Mouse (Mus musculus) stomach, embryonic 15.5 days (tissue): Measurements from ENCODE around the gene Ctnna2. TPM values are rescaled to one million over a fixed set of nuclear protein-coding genes. Genes with fewer than 3 reads are reported as not detected.
A peak's percentile ranks its signal among the peaks of the same experiment; 100 is the strongest.

Experiments
- ATAC-seq: fragments of 200-750 bp; cut with Nextera tagmentation; 2 replicates; pipeline ENCODE4 v1.8.0; 2017; ENCODE audit warnings: low read depth, moderate number of reproducible peaks, moderate TSS enrichment; ENCODE audit not compliant: insufficient read depth, low FRiP score
- H3K27ac ChIP-seq: fragments of 300-500 bp; sonication (generic); 2 replicates; pipeline ENCODE4 v1.5.1; 2015; ENCODE audit warnings: mild to moderate bottlenecking, inconsistent platforms
- H3K27me3 ChIP-seq: fragments of 300-500 bp; sonication (generic); replicated peaks from 2 replicates; pipeline ENCODE4 v1.6.1; 2015; ENCODE audit warnings: inconsistent platforms
- H3K36me3 ChIP-seq: fragments of 300-500 bp; sonication (generic); 2 replicates; pipeline ENCODE4 v1.6.1; 2015; ENCODE audit warnings: inconsistent platforms
- H3K4me1 ChIP-seq: fragments of 300-500 bp; sonication (generic); 2 replicates; pipeline ENCODE4 v1.6.1; 2015; ENCODE audit warnings: inconsistent platforms
- H3K4me2 ChIP-seq: fragments of 300-500 bp; sonication (generic); 2 replicates; pipeline ENCODE4 v1.6.1; 2015; ENCODE audit warnings: mild to moderate bottlenecking, inconsistent platforms
- H3K4me3 ChIP-seq: fragments of 300-500 bp; sonication (generic); replicated peaks from 2 replicates; pipeline ENCODE4 v1.5.1; 2015; ENCODE audit warnings: inconsistent platforms
- H3K9ac ChIP-seq: fragments of 300-500 bp; sonication (generic); 2 replicates; pipeline ENCODE4 v1.6.1; 2015; ENCODE audit warnings: inconsistent platforms
- H3K9me3 ChIP-seq: fragments of 300-500 bp; sonication (generic); 2 replicates; pipeline ENCODE4 v1.6.1; 2016; ENCODE audit warnings: inconsistent platforms
- WGBS: fragments of 180-500 bp; shearing (Covaris S2); methylation state at CpG from one replicate; pipeline ENCODE4 v1.1.7; 2015; 5-methylcytosine and 5-hydroxymethylcytosine counted together
- polyA plus RNA-seq: library from polyadenylated mRNA; unstranded; fragments of >200 nt; fragmentation: Nextera tagmentation; extraction: Ambion mirVana; gene quantifications from 2 replicates; pipeline ENCODE4 v1.2.1, GENCODE M21; 2015

The Ctnna2 gene
- 7.2 and 7.5 TPM in 2 replicates for polyA plus RNA-seq

- 0 out of 2 replicates have a peak, but pooled peaks cover 6% of the 10 kb centered on the region for H3K4me1 ChIP-seq
- no peaks in the 10 kb centered on the region for H3K36me3 ChIP-seq
- peak within 1 kb of the TSS; percentile 46 for H3K4me3 ChIP-seq
- no peaks in the 10 kb centered on the region for H3K27me3 ChIP-seq
- H3K4me2 ChIP-seq, result peak within 1 kb of the TSS; percentile 85
- WGBS, result under 1% methylated on average over 51 of the region's 58 CpGs
- H3K9me3 ChIP-seq, result no peaks in the 10 kb centered on the region
- peak; percentile 91 for ATAC-seq
- no peak within 1 kb of the TSS for H3K27ac ChIP-seq
- no peak within 1 kb of the TSS for H3K9ac ChIP-seq
Measured at GRCm38 (mm10) chr6:77979241-77979961, at the start of gene Ctnna2. Gene Ctnna2, minus strand, starts transcription at chr6:77979699.

GRCm38 (mm10) chr6:77980137-77981052 lies 896 bp upstream of the Ctnna2 start:
- H3K9ac ChIP-seq, result no peak overlapping the region
- 18% methylated on average over 15 of the region's 15 CpGs for WGBS
- H3K4me1 ChIP-seq, result 0 out of 2 replicates have a peak, but pooled peaks cover 6% of the 10 kb centered on the region
- peak overlapping the region; percentile 85 for H3K4me2 ChIP-seq
- H3K27me3 ChIP-seq, result no peaks in the 10 kb centered on the region
- H3K27ac ChIP-seq, result no peak overlapping the region
- H3K4me3 ChIP-seq, result peak overlapping the region; percentile 46
- H3K36me3 ChIP-seq, result no peaks in the 10 kb centered on the region
- no peak for ATAC-seq
- H3K9me3 ChIP-seq, result no peaks in the 10 kb centered on the region

- WGBS, result 21% methylated on average over 10 of the region's 10 CpGs
- Histone ChIP-seq H3K4me2 (peak overlapping the region; percentile 85), H3K9ac (no peak overlapping the region), H3K36me3 (no peaks in the 10 kb centered on the region), H3K4me1 (0 out of 2 replicates have a peak, but pooled peaks cover 6% of the 10 kb centered on the region), H3K4me3 (peak overlapping the region; percentile 46), H3K9me3 (no peaks in the 10 kb centered on the region), H3K27me3 (no peaks in the 10 kb centered on the region), H3K27ac (no peak overlapping the region)
- ATAC-seq, result no peak
Measured at GRCm38 (mm10) chr6:77978476-77979240, 841 bp downstream of the Ctnna2 start.

- no peaks in the 10 kb centered on the region for H3K9me3 ChIP-seq
- no peaks in the 10 kb centered on the region for H3K4me1 ChIP-seq
- H3K9ac ChIP-seq, result no peak overlapping the region
- no peaks in the 10 kb centered on the region for H3K36me3 ChIP-seq
- H3K27me3 ChIP-seq, result no peaks in the 10 kb centered on the region
- no peak for ATAC-seq
- 66% methylated on average over 10 of the region's 10 CpGs for WGBS
- no peak overlapping the region for H3K4me3 ChIP-seq
- H3K27ac ChIP-seq, result no peak overlapping the region
- H3K4me2 ChIP-seq, result no peak overlapping the region
Measured at GRCm38 (mm10) chr6:77970545-77971242, 8.8 kb downstream of the Ctnna2 start.

- 40% methylated on average over 4 of the region's 4 CpGs for WGBS
- Histone ChIP-seq H3K36me3 (no peaks in the 10 kb centered on the region), H3K27ac (no peak overlapping the region), H3K9ac (no peak overlapping the region), H3K4me3 (no peak overlapping the region), H3K4me1 (no peaks in the 10 kb centered on the region), H3K9me3 (no peaks in the 10 kb centered on the region), H3K4me2 (no peak overlapping the region), H3K27me3 (no peaks in the 10 kb centered on the region)
- no peak for ATAC-seq
Measured at GRCm38 (mm10) chr6:77969774-77970173, 9.7 kb downstream of the Ctnna2 start.

- no peaks in the 10 kb centered on the region for H3K9me3 ChIP-seq
- no peak overlapping the region for H3K4me3 ChIP-seq
- no peak overlapping the region for H3K4me2 ChIP-seq
- 73% methylated on average over 1 of the region's 1 CpGs for WGBS
- no peak for ATAC-seq
- H3K27ac ChIP-seq, result no peak overlapping the region
- H3K27me3 ChIP-seq, result no peaks in the 10 kb centered on the region
- H3K4me1 ChIP-seq, result no peaks in the 10 kb centered on the region
- no peaks in the 10 kb centered on the region for H3K36me3 ChIP-seq
- H3K9ac ChIP-seq, result no peak overlapping the region
Measured at GRCm38 (mm10) chr6:77962011-77962410, 17.5 kb downstream of the Ctnna2 start.

DNA sequence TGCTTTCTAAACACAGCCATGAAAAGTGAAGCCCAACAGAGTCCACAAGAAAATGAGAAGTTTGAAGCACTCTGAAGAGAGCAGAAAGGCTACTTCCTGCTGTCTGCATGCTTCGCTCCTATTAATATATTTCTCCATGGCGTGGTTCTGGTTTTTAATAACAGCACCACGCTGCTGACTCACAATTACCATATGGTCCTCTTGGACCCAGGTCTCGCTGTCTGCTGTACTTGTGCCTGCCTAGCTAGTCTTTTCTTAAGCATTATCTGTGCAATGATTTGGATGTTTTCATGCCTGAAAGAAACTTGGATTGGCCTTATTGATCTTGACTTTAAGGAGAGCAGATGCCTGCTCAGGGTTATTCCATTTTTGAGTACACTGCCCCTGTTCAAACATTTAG lies 28.2 kb downstream of the Ctnna2 start:
- no peak overlapping the region for H3K9ac ChIP-seq
- no peak overlapping the region for H3K27ac ChIP-seq
- no peaks in the 10 kb centered on the region for H3K27me3 ChIP-seq
- no peak for ATAC-seq
- 55% methylated on average over 4 of the region's 4 CpGs for WGBS
- H3K4me2 ChIP-seq, result no peak overlapping the region
- H3K4me3 ChIP-seq, result no peak overlapping the region
- H3K4me1 ChIP-seq, result no peaks in the 10 kb centered on the region
- no peaks in the 10 kb centered on the region for H3K36me3 ChIP-seq
- no peaks in the 10 kb centered on the region for H3K9me3 ChIP-seq

DNA sequence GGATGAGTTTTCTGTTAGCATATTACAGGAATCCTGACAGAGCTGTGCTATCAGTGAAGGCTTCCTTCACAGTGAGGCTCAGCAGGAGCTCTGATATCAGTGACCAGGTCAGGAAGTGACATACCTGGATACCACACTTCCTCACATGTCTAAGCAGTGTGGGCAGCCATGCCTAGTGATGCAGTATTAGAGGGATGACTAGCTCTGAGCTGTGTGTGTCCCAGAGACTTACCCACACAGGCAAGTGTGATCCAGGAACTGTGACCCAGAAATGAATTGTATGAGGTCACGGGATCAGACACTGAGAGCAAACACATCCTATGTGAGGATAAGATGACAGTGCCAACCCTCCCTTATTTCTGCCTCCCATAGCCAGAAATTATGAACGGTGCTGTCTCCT lies 28.8 kb downstream of the Ctnna2 start:
- H3K27ac ChIP-seq, result no peak overlapping the region
- H3K4me3 ChIP-seq, result no peak overlapping the region
- H3K4me2 ChIP-seq, result no peak overlapping the region
- no peaks in the 10 kb centered on the region for H3K4me1 ChIP-seq
- 54% methylated on average over 2 of the region's 2 CpGs for WGBS
- H3K27me3 ChIP-seq, result no peaks in the 10 kb centered on the region
- H3K9me3 ChIP-seq, result no peaks in the 10 kb centered on the region
- H3K36me3 ChIP-seq, result no peaks in the 10 kb centered on the region
- ATAC-seq, result no peak
- no peak overlapping the region for H3K9ac ChIP-seq

GRCm38 (mm10) chr6:77929375-77929774 lies 50.1 kb downstream of the Ctnna2 start:
- Histone ChIP-seq H3K4me3 (no peak overlapping the region), H3K9me3 (no peaks in the 10 kb centered on the region), H3K36me3 (no peaks in the 10 kb centered on the region), H3K4me2 (no peak overlapping the region), H3K9ac (no peak overlapping the region), H3K4me1 (no peaks in the 10 kb centered on the region), H3K27me3 (no peaks in the 10 kb centered on the region), H3K27ac (no peak overlapping the region)
- ATAC-seq, result no peak
- 80% methylated on average over 3 of the region's 3 CpGs for WGBS

DNA sequence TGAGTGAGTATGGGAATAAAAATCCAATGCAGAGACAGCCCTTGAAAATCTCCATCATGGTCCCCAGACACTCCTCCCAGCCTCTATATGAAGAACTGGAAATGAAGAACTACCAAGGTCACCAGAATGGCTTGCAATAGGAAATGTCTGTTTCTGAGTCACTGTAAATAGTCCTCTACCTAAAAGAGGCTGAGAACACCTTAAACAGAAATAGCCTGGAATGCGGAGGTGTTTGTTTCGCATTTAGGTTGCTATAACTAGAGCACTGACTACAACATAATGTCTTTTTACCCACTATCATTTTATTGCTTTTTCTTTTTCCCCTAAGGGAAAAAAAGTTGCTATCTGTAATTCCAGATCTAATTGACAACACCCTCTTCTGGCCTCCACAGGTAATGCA lies 106.3 kb downstream of the Ctnna2 start:
- Histone ChIP-seq H3K4me3 (no peak overlapping the region), H3K27ac (no peak overlapping the region), H3K4me2 (no peak overlapping the region), H3K27me3 (no peaks in the 10 kb centered on the region), H3K9ac (no peak overlapping the region), H3K4me1 (no peaks in the 10 kb centered on the region), H3K9me3 (no peaks in the 10 kb centered on the region), H3K36me3 (no peaks in the 10 kb centered on the region)
- ATAC-seq, result no peak
- 95% methylated on average over 2 of the region's 2 CpGs for WGBS

DNA sequence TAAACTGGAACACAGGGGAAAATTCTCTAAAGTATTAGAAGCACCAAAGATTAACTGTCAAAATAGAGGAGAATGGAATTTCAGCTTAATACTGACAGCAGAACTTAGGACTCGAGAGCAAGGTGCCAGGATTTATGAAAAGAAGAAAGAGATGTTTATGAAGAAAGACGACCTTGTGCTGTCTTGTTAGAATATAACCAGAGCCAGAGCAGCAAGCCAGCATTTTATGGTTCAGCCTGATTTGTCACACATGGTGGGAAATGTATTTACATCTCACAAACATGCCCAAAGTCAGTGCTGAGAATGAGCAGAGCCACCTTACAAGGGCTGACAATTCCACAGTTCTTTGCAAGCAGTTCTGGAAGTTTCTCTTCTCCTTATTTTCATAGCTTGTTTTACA lies 110.2 kb downstream of the Ctnna2 start:
- no peak overlapping the region for H3K9ac ChIP-seq
- H3K27ac ChIP-seq, result no peak overlapping the region
- no peaks in the 10 kb centered on the region for H3K4me1 ChIP-seq
- H3K27me3 ChIP-seq, result no peaks in the 10 kb centered on the region
- ATAC-seq, result no peak
- no peak overlapping the region for H3K4me3 ChIP-seq
- 21% methylated on average over 2 of the region's 2 CpGs for WGBS
- H3K4me2 ChIP-seq, result no peak overlapping the region
- no peaks in the 10 kb centered on the region for H3K9me3 ChIP-seq
- no peaks in the 10 kb centered on the region for H3K36me3 ChIP-seq
